Mouse (Mus musculus): Measurements from ENCODE around the gene Cast. TPM values are rescaled to one million over a fixed set of nuclear protein-coding genes. Genes with fewer than 3 reads are reported as not detected.

The Cast gene
- total RNA-seq (2015; ENCODE audit: low replicate concordance) (64.0 and 68.8 TPM in 2 replicates), total RNA-seq (2017; ENCODE audit: low replicate concordance) (139 and 213 TPM in 2 replicates)

DNA sequence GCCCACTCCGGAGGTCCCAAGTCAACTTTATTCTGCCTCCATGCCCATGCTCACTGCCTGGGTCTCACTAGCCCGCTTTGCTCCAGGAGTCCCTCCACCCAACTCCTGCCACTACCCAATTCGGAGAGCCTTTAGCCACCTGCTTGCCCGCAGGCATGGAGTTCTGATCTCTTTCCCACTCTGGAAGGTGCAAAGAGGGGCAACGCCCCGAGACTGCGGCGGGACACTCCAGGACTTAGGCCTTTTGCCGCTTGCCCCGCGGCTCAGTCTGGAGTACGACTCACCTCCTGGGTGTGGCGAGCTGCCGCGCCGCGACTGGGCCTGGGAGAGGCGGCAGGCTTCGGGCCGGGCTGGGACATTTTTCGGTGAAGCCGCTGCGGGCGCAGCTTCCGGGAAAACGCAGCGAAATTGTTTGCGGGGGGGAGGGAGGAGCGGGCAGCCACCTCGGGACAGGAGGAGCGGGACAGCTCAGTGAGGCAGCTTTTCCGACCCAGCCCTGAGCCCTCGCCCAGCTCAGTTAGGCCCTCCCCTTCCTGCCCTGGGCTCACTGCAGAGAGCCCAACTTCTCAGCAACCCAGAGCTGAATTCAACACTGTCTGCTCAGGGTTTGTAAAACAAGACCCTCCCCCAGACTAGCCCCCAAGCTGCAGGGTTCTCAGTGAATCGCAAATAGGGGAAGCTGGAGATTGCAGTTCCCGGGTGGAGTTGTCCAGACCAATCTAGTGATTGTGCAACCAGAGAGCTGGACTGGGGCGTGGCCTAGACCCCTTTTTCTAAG, at the start of gene Cast:
Cast (minus strand) TSS at position 659 of the 778 bp plus-strand sequence.
- peak; percentile 93 for ATAC-seq (replicated peaks; ENCODE audit: low FRiP score, poor library complexity, severe bottlenecking)

DNA sequence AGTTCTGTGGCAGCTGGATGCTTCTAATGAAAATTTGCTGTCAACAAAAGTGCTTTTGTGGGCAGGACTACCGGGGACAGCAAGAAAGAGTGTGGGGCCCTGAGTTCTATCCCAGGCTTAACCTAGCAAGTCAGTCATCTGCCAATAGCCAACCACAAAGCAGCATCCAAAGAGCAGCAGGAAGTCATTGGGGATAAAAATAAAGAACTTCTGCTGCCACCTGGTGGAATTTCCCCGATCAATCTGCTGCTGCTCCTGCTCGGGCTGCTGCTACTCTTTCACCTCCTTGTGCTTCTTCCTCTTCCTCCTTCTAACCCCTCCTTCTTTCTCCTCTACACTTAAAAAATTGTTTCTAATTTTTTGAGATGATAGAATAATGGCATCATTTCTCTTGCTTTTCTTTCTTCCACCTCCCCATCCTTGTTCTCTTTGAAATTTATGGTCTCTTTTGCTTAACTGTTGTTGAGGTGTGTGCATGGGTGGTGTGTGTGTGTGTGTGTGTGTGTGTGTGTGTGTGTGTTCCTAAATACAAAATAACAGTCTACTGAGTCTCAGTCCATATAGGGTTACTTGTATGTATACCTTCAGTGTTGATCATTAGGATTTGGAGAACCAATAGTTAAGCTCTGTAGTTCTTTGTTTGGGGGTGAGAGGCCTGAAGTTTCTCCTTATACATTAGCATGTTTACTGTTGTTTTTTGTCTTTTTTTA, 45.9 kb upstream of the Cast start:
- ATAC-seq (replicated peaks; ENCODE audit: low FRiP score, poor library complexity, severe bottlenecking) = peak; percentile 60

DNA sequence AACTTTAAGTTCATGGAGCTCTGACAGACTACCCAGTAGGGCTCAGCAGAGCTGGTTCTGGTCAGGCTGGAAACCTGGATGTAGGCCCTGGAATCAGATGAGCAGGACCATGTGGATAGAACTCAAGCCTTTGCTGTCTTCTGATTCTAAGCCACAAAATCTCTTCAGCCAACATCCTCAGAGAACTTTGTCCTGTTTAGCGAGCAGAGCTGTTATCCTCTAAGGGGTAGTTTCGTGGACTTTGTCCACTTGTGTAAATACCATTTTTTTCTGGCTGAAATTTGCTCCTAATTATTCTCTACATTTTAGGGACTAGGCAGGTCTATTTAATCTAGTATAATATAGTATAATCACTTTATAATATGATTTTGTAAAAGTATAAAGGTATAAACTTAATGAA, 42.2 kb upstream of the Cast start:
- ATAC-seq (replicated peaks; ENCODE audit: low FRiP score, poor library complexity, severe bottlenecking) = no peak

DNA sequence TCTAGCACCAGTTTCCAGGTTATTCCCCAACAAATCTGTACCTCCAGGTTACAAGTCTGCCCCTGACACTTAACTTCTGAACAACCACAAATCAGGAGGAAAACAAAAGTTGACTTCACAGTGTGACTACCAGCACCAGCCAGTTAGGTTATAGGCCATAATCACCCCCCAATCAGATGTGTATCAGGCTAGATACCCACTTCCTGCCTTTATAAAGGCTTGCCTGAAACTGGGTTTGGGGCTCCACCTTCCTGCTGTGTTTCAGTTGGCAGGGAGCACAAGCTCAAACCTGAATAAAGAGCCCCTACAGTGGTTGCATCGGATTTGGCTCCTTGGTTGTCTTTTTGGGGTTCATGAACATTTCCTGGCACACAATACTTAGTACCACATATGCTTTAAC, 37.3 kb upstream of the Cast start:
- no peak for ATAC-seq (replicated peaks; ENCODE audit: low FRiP score, poor library complexity, severe bottlenecking)

DNA sequence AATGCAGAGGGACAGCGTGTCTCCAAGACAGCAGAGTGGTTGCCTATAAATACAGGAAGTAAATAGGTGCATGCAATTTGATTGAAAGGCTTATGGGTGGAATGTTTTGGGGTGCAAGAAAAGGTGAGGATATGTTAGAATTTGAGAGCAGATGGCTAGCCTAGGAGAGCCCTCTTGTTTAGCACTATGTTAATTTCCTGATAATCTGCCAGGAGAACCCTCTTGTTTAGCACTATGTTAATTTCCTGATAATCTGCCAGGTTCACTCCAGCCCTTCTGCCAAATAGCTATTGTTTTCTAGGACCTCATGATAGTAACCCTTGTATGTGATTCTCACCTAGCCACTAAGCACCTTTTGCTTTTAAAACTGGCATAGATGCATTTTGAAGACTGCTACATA, 25.9 kb upstream of the Cast start:
- ATAC-seq (replicated peaks; ENCODE audit: low FRiP score, poor library complexity, severe bottlenecking) = no peak

DNA sequence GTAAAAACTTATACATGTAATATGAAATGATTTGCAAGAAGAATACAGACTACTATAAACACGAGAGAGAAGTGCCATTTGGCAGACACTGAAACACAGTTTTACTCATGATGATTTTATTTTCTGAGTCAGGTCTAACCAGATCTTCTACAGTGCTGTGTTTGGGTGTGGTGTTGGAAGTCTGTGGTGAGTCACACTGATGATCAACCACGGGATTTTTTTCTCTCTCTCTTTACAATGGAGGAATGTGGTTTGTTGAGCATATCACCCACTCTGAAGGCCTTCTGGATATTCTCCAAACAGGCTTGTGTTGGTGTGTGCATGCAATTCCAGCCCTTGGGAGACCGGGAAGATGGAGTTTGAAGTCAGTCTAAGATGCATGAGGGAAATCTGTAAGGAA, 13.5 kb upstream of the Cast start:
- ATAC-seq (replicated peaks; ENCODE audit: low FRiP score, poor library complexity, severe bottlenecking) = no peak

DNA sequence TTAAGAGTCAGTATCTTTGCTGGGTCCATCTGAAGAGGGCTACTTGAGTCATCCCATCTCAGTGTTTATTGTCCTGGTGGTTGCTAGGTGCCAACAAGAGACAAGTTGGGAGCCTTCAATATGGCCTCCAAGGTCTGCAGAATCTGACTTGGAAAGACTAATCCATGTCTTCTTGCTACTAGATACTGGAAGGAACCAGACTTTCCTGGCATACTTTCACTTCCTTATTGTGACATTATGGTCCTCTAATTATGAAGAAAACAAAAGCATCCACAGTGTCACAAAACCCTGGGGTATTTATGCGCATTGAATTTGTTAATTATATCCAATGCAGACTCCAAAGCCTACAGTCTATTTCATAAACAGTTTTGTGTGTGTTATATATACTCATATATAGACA, 7.1 kb upstream of the Cast start:
- ATAC-seq (replicated peaks; ENCODE audit: low FRiP score, poor library complexity, severe bottlenecking) = no peak

DNA sequence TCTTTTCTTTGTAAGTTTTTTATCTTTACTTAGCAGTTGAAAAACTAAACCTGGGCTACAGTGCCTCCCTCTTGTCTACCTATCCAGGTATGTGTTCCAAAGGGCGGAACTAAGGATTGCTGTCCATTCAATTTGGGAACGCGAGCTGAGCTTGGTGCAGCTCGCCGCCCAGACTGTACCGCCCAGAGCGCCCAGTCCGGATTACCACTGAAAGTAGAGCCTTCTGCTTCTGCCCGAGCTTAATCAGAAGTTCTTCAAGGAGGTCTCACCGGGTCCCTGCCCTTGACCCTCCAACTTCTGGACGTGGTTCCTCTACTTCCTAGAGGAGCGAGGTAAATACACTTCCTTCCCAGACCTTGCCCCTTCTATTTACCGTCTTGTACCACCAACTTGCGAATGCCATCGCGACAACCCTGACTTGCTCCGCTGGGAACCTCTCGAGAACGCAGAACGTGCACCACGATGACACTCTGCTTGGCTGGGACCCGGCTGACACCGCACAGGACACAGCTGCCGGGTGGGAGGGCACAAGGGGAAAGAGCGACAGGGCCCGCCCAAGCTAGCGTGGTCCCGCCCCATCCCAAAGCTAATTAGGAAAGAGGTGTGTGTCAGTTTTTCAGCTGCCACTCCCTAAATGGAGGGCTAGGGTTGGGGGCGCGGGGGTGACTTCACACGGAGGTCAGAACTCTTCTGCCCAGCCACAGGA, 1.0 kb downstream of the Cast start:
- peak; percentile 96 for ATAC-seq (replicated peaks; ENCODE audit: low FRiP score, poor library complexity, severe bottlenecking)

DNA sequence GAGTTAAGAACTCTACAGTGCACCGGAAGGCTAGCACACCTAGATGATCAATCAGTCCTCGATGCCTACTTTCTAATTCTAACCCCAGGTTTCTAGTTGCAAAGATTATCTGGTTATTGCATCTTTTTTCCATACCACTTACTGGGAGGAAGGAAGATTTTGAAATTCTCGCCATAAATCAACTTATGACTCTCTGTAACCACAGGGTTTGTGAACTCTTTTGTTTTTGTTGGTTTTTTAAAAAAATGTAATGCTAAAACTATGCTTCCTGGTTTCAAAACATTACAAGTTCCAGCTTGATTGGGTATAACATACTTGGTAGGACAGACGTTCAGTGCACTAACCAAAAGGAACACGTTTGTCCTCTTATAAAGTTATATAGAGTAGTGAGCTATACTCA, 1.7 kb downstream of the Cast start:
- no peak for ATAC-seq (replicated peaks; ENCODE audit: low FRiP score, poor library complexity, severe bottlenecking)

GRCm38 (mm10) chr13:74794435-74794834, 14.2 kb downstream of the Cast start:
- ATAC-seq (replicated peaks; ENCODE audit: low FRiP score, poor library complexity, severe bottlenecking) = peak; percentile 52

GRCm38 (mm10) chr13:74787681-74788080, 20.9 kb downstream of the Cast start:
- ATAC-seq (replicated peaks; ENCODE audit: low FRiP score, poor library complexity, severe bottlenecking) = no peak

DNA sequence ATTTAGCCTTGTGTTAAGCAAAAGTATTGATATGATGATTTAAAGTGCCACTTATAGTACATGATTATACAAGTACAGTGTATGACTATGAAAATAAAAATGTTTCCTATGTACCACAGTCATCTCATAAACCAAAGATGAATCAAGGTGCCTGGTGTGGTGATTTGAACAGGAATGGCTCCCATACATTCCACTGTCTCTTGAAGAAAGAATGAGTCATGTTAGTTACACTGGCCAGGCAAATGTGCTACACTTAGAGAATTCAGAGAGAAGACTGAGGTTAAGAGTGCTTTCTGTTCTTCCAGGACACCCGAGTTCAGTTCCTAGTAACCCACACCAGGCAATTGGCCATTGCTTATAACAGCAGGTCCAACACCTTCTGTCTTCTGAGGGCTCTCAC, 36.5 kb downstream of the Cast start:
- ATAC-seq (replicated peaks; ENCODE audit: low FRiP score, poor library complexity, severe bottlenecking) = no peak

GRCm38 (mm10) chr13:74770480-74770879, 38.1 kb downstream of the Cast start:
- ATAC-seq (replicated peaks; ENCODE audit: low FRiP score, poor library complexity, severe bottlenecking) = peak; percentile 99

- ATAC-seq (replicated peaks; ENCODE audit: low FRiP score, poor library complexity, severe bottlenecking) = peak; percentile 61; the same call in 1 of the 2 replicates
These were observed 38.7 kb downstream of the Cast start for GRCm38 (mm10) chr13:74769871-74770270.

GRCm38 (mm10) chr13:74767186-74767585, 41.4 kb downstream of the Cast start:
- no peak for ATAC-seq (replicated peaks; ENCODE audit: low FRiP score, poor library complexity, severe bottlenecking)

DNA sequence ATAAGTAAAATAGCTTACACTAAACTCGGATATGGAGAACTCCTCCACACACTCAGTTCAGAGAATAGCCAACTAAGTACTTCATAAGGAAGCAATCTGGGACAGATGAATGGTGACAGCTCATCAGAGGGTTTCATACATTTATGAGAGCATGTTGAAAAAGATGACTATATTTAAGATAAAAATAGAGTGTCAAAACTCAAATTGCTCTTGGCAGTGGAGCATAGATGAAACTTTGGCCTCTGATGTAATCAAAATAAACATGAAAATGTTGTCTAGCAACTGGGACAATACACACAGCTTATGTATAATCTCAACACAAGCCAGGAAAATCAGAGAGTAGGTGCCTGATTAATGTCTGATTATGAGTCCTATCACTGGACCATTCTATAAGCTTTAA, 45.9 kb downstream of the Cast start:
- ATAC-seq (replicated peaks; ENCODE audit: low FRiP score, poor library complexity, severe bottlenecking) = no peak

DNA sequence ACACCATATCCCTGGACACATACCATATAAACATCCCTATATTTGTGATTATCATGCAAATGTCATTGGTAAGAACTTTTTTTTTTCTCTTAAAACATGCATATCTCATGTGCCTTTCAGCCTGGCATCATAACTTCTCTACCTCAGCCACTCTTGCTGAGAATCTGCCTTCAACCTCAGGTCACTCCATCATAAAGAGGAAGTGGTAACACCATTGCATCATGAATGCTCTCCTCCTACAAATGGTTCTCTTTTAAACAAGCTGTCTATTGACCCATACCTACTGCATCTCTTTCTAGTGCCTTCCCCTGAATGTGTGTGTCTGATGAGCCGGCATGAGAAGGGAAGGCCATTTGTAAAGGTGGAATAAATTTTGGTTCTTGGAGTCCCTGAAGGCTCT, 49.5 kb downstream of the Cast start:
- ATAC-seq (replicated peaks; ENCODE audit: low FRiP score, poor library complexity, severe bottlenecking) = no peak

DNA sequence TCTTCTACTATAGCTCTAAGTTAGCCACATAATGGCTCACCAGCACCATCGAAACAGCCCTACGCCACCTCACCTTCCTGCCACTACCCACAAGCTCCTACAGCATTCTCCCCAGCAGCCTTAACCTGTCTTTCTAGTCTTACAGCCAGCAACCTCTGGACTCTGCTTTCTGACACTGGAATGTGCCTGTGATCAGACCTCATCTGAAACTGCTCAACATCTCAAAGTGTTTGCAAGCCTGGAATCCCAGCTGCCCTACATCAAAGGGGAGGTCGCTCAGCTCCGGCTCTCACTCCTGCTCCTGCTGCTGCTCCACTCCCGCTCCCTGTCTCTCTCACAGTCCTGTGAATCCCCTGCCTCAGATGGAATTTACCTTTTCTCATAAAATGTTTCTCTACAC, 65.4 kb downstream of the Cast start:
- ATAC-seq (replicated peaks; ENCODE audit: low FRiP score, poor library complexity, severe bottlenecking) = no peak

DNA sequence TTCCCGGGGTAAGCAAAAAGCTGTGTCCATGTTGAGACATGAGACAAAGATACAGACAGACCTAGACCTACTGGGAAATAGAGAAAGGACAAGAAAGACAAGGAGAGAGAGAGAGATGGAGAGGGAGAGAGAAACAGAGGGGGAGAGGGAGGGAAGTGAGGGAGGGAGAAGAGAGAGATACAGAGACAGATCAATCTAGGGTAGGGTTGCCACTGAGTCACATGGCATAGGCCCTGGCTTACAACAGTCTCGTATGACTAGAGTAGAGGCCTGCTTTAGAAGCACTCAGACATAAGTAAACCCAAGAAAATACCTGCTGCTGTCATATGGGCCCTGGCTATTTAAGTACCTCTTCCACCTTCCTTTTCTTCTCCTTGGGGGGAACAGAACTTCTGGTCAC, 72.2 kb downstream of the Cast start:
- ATAC-seq (replicated peaks; ENCODE audit: low FRiP score, poor library complexity, severe bottlenecking) = peak; percentile 59

DNA sequence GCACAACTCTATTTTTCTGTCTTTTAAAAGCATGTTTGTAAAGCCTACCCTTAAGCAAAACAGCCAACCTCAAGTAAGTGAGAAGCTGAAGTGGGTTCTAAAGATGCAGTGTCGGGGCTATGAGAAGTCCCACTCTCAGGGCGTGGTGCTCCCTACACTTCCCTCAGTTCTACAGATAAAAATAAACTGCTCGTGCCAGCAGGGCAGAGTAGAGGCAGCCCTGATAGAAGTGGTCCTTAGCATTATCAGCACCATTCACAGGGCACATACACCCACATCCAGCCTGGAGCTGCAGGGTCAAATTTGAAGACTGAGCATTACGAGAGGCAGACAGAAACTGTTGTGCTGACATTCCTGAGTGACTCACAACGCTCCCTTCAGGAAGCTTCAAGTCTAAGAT, 72.8 kb downstream of the Cast start:
- ATAC-seq (replicated peaks; ENCODE audit: low FRiP score, poor library complexity, severe bottlenecking) = peak; percentile 94

- peak; percentile 50 for ATAC-seq (replicated peaks; ENCODE audit: low FRiP score, poor library complexity, severe bottlenecking)
These were observed 74.9 kb downstream of the Cast start for GRCm38 (mm10) chr13:74733726-74734125.

Data from erythroblast, adult 5-6 weeks (primary cell).